Mouse (Mus musculus): Measurements from ENCODE around the gene Kif23. TPM values are rescaled to one million over a fixed set of nuclear protein-coding genes. Genes with fewer than 3 reads are reported as not detected.

The Kif23 gene
- 7.7 and 11.0 TPM in 2 replicates for polyA plus RNA-seq (2015; fragmentation: Nextera tagmentation; extraction: Ambion mirVana)

GRCm38 (mm10) chr9:61946623-61947401 lies at the start of gene Kif23:
Kif23 (minus strand) TSS chr9:61946774.
- DNase-seq (ENCODE audit: low spot score), result peak; percentile 98
- Histone ChIP-seq H3K4me3 (ENCODE audit: low read depth, low read length) (peak within 1 kb of the TSS; percentile 62), H3K27me3 (replicated peaks; ENCODE audit: insufficient read depth, low read length) (no peaks in the 10 kb centered on the region), H3K4me1 (ENCODE audit: insufficient read depth, low read depth, low read length) (peaks cover 8% of the 10 kb centered on the region; the same call in 1 of the 2 replicates), H3K4me2 (replicated peaks; ENCODE audit: low read depth, low read length) (peak within 1 kb of the TSS; percentile 100), H3K9me3 (ENCODE audit: low read length) (no peaks in the 10 kb centered on the region), H3K36me3 (ENCODE audit: insufficient read depth, low read length) (no peaks in the 10 kb centered on the region), H3K9ac (replicated peaks; ENCODE audit: low read depth) (peak within 1 kb of the TSS; percentile 34), H3K27ac (ENCODE audit: low read length) (peak within 1 kb of the TSS; percentile 72)
- peak; percentile 95 for ATAC-seq
- 1% methylated on average over 43 of the region's 44 CpGs for WGBS
- peak; percentile 87 for TF ChIP-seq CTCF (IDR thresholded peaks at IDR 0.05)
- TF ChIP-seq EP300 (IDR thresholded peaks at IDR 0.05), result peak; percentile 68

GRCm38 (mm10) chr9:61991158-61991557 lies 44.6 kb upstream of the Kif23 start:
- H3K9ac ChIP-seq (replicated peaks; ENCODE audit: low read depth), result no peak overlapping the region
- WGBS, result 30% methylated on average over 4 of the region's 4 CpGs
- TF ChIP-seq EP300 (IDR thresholded peaks at IDR 0.05) (no peak), CTCF (IDR thresholded peaks at IDR 0.05) (no peak)
- no peak for ATAC-seq
- no peak for DNase-seq (ENCODE audit: low spot score)
- no peak overlapping the region for H3K4me3 ChIP-seq (ENCODE audit: low read depth, low read length)
- H3K36me3 ChIP-seq (ENCODE audit: insufficient read depth, low read length), result no peaks in the 10 kb centered on the region
- H3K4me2 ChIP-seq (replicated peaks; ENCODE audit: low read depth, low read length), result no peak overlapping the region
- H3K9me3 ChIP-seq (ENCODE audit: low read length), result no peaks in the 10 kb centered on the region
- H3K4me1 ChIP-seq (ENCODE audit: insufficient read depth, low read depth, low read length), result peaks cover 3% of the 10 kb centered on the region; the same call in 1 of the 2 replicates
- H3K27ac ChIP-seq (ENCODE audit: low read length), result no peak overlapping the region
- no peaks in the 10 kb centered on the region for H3K27me3 ChIP-seq (replicated peaks; ENCODE audit: insufficient read depth, low read length)

DNA sequence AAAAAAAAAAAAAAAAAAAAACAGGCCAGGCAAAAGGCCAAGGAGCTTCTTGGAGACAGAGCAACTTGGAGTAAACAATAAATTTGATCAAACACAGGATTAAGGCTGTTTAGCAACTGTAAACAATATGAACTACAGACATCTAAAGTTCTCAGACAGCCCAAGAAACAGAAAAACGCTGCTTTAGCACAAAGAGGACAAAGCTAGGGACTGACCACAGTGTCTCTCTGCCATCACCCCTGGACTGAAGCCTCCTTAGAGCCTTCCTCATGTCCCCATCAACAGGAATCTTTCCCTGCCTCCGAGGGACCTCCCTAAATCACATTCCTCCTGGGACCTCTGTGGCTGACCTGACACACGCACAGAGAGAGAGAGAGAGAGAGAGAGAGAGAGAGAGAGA lies 44.2 kb upstream of the Kif23 start:
- DNase-seq (ENCODE audit: low spot score), result peak; percentile 51

DNA sequence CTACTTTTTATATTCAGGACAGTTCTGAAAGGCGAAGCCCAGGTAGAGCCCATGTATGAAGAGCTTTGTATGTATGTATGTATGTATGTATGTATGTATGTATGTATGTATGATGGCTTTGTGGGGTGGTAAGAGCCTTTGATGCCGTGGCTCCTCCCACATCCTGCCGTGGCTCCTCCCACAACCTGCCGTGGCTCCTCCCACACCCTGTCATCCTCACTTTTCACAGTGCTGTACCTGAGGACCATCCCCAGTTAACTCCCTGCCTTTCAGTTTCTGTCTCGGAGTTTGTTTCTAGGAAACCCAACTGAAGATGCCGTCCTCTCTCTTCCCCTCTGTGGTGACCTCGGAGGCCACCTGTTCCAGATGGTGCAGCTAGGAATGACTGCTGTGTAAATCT lies 39.5 kb upstream of the Kif23 start:
- WGBS, result 76% methylated on average over 7 of the region's 7 CpGs
- H3K27me3 ChIP-seq (replicated peaks; ENCODE audit: insufficient read depth, low read length), result no peaks in the 10 kb centered on the region
- no peaks in the 10 kb centered on the region for H3K36me3 ChIP-seq (ENCODE audit: insufficient read depth, low read length)
- ATAC-seq (no peak), DNase-seq (ENCODE audit: low spot score) (no peak)
- no peak overlapping the region for H3K4me2 ChIP-seq (replicated peaks; ENCODE audit: low read depth, low read length)
- H3K9me3 ChIP-seq (ENCODE audit: low read length), result no peaks in the 10 kb centered on the region
- peaks cover 3% of the 10 kb centered on the region; the same call in 1 of the 2 replicates for H3K4me1 ChIP-seq (ENCODE audit: insufficient read depth, low read depth, low read length)
- H3K4me3 ChIP-seq (ENCODE audit: low read depth, low read length), result no peak overlapping the region
- no peak overlapping the region for H3K9ac ChIP-seq (replicated peaks; ENCODE audit: low read depth)
- no peak overlapping the region for H3K27ac ChIP-seq (ENCODE audit: low read length)
- no peak for TF ChIP-seq CTCF (IDR thresholded peaks at IDR 0.05)
- no peak for TF ChIP-seq EP300 (IDR thresholded peaks at IDR 0.05)

More for the DNA sequence above, 44.2 kb upstream of the Kif23 start:
- Histone ChIP-seq H3K4me1 (ENCODE audit: insufficient read depth, low read depth, low read length) (peaks cover 3% of the 10 kb centered on the region; the same call in 1 of the 2 replicates), H3K36me3 (ENCODE audit: insufficient read depth, low read length) (no peaks in the 10 kb centered on the region), H3K9ac (replicated peaks; ENCODE audit: low read depth) (no peak overlapping the region), H3K27me3 (replicated peaks; ENCODE audit: insufficient read depth, low read length) (no peaks in the 10 kb centered on the region), H3K4me2 (replicated peaks; ENCODE audit: low read depth, low read length) (no peak overlapping the region), H3K4me3 (ENCODE audit: low read depth, low read length) (no peak overlapping the region), H3K27ac (ENCODE audit: low read length) (no peak overlapping the region), H3K9me3 (ENCODE audit: low read length) (no peaks in the 10 kb centered on the region)
- WGBS, result 17% methylated on average over 3 of the region's 3 CpGs
- TF ChIP-seq EP300 (IDR thresholded peaks at IDR 0.05) (no peak), CTCF (IDR thresholded peaks at IDR 0.05) (no peak)
- ATAC-seq, result peak; percentile 58

DNA sequence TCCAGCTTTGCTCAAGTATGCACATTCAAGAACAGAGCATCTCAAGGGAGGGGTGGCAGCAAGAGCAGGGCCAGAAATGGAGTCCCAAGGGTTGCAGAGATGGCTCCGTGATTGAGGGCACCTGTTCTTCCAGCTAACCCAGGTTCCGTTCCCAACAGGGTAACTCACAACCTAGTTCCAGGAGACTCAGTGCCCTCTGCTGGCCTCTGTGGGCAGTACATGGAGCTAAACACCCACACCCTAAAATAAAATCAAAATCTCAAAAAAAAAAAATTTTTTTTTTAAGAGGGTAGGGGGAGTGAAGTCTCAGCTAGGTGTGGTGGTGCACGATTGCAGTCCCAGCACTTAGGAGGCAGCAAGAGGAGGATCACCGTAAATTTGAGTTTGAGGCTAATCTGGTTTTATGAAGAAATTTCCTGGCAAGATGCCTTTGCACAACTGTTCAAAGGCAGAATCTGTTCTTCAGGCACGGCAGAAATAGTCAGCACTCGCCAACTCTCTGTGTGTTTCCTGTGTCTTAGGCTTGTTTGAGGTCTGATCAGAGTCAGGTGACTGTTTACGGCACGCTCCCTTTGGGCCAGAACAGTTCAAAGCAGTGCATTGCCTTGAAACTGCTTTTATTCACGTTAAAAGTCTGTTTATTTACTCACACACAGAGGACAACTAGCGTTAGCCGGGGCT lies 38.7 kb upstream of the Kif23 start:
- H3K27me3 ChIP-seq (replicated peaks; ENCODE audit: insufficient read depth, low read length), result no peaks in the 10 kb centered on the region
- no peak overlapping the region for H3K27ac ChIP-seq (ENCODE audit: low read length)
- peak; percentile 56; the same call in 1 of the 2 replicates for ATAC-seq
- H3K36me3 ChIP-seq (ENCODE audit: insufficient read depth, low read length), result no peaks in the 10 kb centered on the region
- no peak overlapping the region for H3K4me3 ChIP-seq (ENCODE audit: low read depth, low read length)
- TF ChIP-seq EP300 (IDR thresholded peaks at IDR 0.05) (no peak), CTCF (IDR thresholded peaks at IDR 0.05) (peak; percentile 78)
- no peaks in the 10 kb centered on the region for H3K4me1 ChIP-seq (ENCODE audit: insufficient read depth, low read depth, low read length)
- DNase-seq (ENCODE audit: low spot score), result peak; percentile 63
- no peaks in the 10 kb centered on the region for H3K9me3 ChIP-seq (ENCODE audit: low read length)
- no peak overlapping the region for H3K9ac ChIP-seq (replicated peaks; ENCODE audit: low read depth)
- no peak overlapping the region for H3K4me2 ChIP-seq (replicated peaks; ENCODE audit: low read depth, low read length)
- 40% methylated on average over 11 of the region's 11 CpGs for WGBS

DNA sequence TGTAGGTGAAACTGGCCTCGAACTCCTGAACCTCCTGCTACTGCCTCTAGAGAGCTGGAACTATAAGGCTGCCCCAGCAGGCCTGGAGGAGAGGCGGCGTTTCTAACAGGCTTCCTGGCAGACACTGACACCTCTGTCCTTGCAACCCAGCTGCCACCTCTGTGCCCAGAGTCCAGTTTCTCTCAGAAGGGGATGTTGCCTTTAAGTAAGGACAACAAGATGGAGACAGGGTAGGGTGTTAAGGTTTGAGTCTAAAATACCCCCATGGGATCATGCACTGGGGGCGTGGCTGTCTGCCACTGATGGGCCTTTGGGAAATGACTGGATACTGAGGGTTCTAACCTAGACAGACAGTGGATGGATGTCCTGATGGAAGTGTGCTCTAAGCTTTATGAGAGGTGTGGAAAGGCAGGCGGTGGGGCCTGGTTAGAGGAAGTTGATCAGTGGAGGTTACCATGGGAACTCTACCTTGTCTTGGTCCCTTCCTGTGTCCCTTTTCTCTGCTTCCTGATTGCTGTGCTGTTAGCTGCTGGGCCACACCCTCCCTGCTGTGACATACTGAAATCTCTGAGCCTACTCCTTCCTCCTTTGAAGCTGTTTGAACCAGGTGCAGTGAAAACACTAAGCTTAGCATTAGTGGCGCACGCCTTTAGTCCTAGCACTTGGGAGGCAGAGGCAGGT lies 36.5 kb upstream of the Kif23 start:
- H3K9me3 ChIP-seq (ENCODE audit: low read length), result no peaks in the 10 kb centered on the region
- DNase-seq (ENCODE audit: low spot score), result peak; percentile 52
- H3K4me2 ChIP-seq (replicated peaks; ENCODE audit: low read depth, low read length), result no peak overlapping the region
- H3K27me3 ChIP-seq (replicated peaks; ENCODE audit: insufficient read depth, low read length), result no peaks in the 10 kb centered on the region
- H3K4me3 ChIP-seq (ENCODE audit: low read depth, low read length), result no peak overlapping the region
- H3K36me3 ChIP-seq (ENCODE audit: insufficient read depth, low read length), result no peaks in the 10 kb centered on the region
- 84% methylated on average over 7 of the region's 7 CpGs for WGBS
- H3K27ac ChIP-seq (ENCODE audit: low read length), result no peak overlapping the region
- ATAC-seq, result 0 out of 2 replicates have a peak, but pooled peaks have one; percentile 23
- H3K4me1 ChIP-seq (ENCODE audit: insufficient read depth, low read depth, low read length), result no peaks in the 10 kb centered on the region
- TF ChIP-seq EP300 (IDR thresholded peaks at IDR 0.05) (no peak), CTCF (IDR thresholded peaks at IDR 0.05) (no peak)
- H3K9ac ChIP-seq (replicated peaks; ENCODE audit: low read depth), result no peak overlapping the region
